Mouse (Mus musculus): ENCODE results near the gene Harbi1.

The Harbi1 gene

DNA sequence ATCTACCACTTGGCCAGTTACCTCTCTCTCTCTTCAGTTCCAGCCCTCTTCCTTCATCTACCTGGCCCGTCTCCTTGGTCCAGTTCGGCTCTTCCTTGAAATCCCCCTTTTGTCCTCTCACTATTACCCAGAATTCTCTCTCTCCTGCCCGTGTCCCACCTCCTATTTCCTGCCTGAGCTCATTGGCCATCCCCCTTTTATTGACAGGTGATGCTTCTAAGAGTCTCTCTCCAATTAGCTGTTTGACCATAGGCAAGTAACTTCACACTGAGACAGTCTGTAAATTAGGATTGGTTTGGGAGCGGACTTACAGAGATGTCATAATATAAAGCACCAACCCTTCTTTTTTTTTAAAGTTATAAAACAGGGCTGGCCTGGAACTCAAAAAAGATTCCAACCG, 34.0 kb downstream of the Harbi1 start:
- TF ChIP-seq GATA4 (IDR thresholded peaks at IDR 0.05; ENCODE audit: insufficient replicate concordance, low read length), result no peak

DNA sequence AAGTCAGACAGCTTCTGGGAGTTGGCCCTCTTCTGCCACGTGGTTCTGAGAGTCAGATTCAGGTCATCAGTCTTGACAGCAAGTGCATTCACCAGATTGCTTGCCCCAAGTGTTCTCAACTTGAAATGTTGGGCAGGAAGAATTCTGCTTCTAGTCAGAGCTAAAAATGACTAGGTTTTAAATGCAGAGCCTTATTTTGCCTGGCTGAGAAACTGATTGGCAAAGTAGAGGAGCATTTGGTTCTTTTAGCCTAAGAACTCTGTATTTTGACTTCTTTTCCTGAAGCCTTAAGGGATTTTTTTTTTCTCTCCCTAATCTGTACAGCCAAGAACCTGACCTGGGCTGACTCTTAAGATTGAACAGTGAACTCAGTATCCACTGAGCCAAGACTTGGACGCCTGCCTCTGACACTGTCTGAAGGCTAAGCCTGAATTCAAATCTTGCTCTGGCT, 39.2 kb downstream of the Harbi1 start:
- no peak for TF ChIP-seq GATA4 (IDR thresholded peaks at IDR 0.05; ENCODE audit: insufficient replicate concordance, low read length)
